Mouse (Mus musculus) midbrain, embryonic 15.5 days (tissue): ENCODE results near the gene Rpl10. TPM values are rescaled to one million over a fixed set of nuclear protein-coding genes. Genes with fewer than 3 reads are reported as not detected.
A peak's percentile ranks its signal among the peaks of the same experiment; 100 is the strongest.

Experiments used
- ATAC-seq: fragments of 200-750 bp; cut with Nextera tagmentation; replicated peaks from 2 replicates; pipeline ENCODE4 v1.8.0; 2017; ENCODE audit warnings: moderate TSS enrichment
- H3K27ac ChIP-seq: fragments of 300-500 bp; sonication (generic); 2 replicates; pipeline ENCODE4 v1.5.1; 2015; ENCODE audit warnings: mild to moderate bottlenecking, inconsistent platforms
- H3K27me3 ChIP-seq: fragments of 300-500 bp; sonication (generic); replicated peaks from 2 replicates; pipeline ENCODE4 v1.6.1; 2015; ENCODE audit warnings: inconsistent platforms
- H3K36me3 ChIP-seq: fragments of 300-500 bp; sonication (generic); replicated peaks from 2 replicates; pipeline ENCODE4 v1.6.1; 2015; ENCODE audit warnings: inconsistent platforms
- H3K4me1 ChIP-seq: fragments of 300-500 bp; sonication (generic); 2 replicates; pipeline ENCODE4 v1.6.1; 2015; ENCODE audit warnings: inconsistent platforms
- H3K4me2 ChIP-seq: fragments of 300-500 bp; sonication (generic); 2 replicates; pipeline ENCODE4 v1.6.1; 2015; ENCODE audit warnings: inconsistent platforms, mild to moderate bottlenecking, moderate library complexity
- H3K4me3 ChIP-seq: fragments of 300-500 bp; sonication (generic); 2 replicates; pipeline ENCODE4 v1.5.1; 2015; ENCODE audit warnings: mild to moderate bottlenecking, inconsistent platforms
- H3K9ac ChIP-seq: fragments of 300-500 bp; sonication (generic); 2 replicates; pipeline ENCODE4 v1.6.1; 2015; ENCODE audit warnings: mild to moderate bottlenecking, inconsistent platforms
- H3K9me3 ChIP-seq: fragments of 300-500 bp; sonication (generic); 2 replicates; pipeline ENCODE4 v1.6.1; 2016; ENCODE audit warnings: inconsistent platforms
- WGBS: fragments of 180-500 bp; shearing (Covaris S2); methylation state at CpG from one replicate; pipeline ENCODE4 v1.1.7; 2015; ENCODE audit warnings: mixed read lengths; 5-methylcytosine and 5-hydroxymethylcytosine counted together
- polyA plus RNA-seq: library from polyadenylated mRNA; unstranded; fragments of >200 nt; fragmentation: Nextera tagmentation; extraction: Ambion mirVana; gene quantifications from 2 replicates; pipeline ENCODE4 v1.2.1, GENCODE M21; 2015

The Rpl10 gene
- polyA plus RNA-seq, 1 experiment from 2014 or later = 414 TPM

DNA sequence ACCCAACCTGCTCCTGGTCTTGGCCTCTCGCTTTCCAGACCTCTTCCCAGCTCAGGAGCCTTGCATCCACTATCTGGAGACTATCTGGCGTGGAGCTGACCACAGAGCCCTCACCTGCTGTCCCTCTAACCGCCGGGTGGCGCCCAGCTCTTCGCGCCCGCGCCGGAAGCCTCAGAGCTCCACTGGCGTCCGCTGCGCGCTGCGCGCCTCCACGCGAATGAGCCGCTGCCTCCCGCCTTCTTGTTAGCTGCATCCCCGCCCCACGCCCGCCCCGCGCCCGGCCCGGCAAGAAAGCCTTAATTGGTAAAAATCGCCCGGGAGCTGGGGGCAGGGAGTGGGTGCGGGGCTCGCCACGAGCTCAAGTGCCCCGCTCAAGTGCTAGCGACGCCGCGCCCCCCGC lies 21.0 kb upstream of the Rpl10 start, which contains the start of gene Flna:
Flna (minus strand) TSS at position 206 of the 400 bp plus-strand sequence.
- Histone ChIP-seq H3K9me3 (no peaks in the 10 kb centered on the region), H3K4me3 (peak within 1 kb of the TSS; percentile 44), H3K27ac (peak within 1 kb of the TSS; percentile 60), H3K36me3 (no peaks in the 10 kb centered on the region), H3K4me2 (peak within 1 kb of the TSS; percentile 72), H3K4me1 (peaks cover 4% of the 10 kb centered on the region; the same call in 1 of the 2 replicates), H3K9ac (peak within 1 kb of the TSS; percentile 46), H3K27me3 (no peaks in the 10 kb centered on the region)
- ATAC-seq = no peak
- 12% methylated on average over 38 of the region's 38 CpGs for WGBS

DNA sequence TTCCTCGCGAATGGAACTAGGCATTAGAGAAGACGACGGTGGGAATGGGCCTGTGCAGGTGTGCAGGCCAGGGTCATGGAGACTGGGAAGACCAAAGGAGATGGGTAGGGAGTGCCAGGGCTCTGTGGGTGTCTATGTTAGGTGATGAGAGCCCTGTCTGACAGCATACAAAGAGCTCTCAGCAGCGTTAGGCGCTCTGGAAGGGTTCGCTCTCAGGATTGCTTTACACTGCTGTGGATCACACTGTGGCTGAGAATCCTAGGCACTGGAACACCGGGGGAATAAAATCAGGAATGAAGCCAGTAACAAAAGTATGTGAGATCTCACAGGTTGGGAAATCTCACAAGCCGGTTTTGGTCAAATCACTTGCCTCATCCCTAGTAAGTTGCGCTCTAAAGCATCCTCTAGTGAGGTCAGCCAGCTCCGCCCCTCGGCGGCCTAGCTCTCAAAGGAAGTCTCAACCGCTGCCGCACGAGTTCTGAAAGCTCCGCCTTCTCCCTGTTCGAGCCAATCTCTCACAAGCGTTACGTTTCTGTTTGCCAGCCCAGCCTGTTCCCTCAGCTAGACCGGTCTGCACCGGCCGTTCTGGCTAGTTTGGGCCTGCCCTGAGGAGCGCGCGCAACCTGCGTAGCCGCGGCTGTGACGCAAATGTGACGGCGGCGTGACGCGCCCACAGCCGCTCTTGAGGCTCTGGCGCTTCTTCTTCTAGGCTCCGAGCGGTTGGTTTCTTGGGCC lies 16.3 kb upstream of the Rpl10 start, which contains the start of gene Emd:
Emd (plus strand) TSS at position 535 of the 735 bp plus-strand sequence.
- 21% methylated on average over 39 of the region's 39 CpGs for WGBS
- Histone ChIP-seq H3K9me3 (no peaks in the 10 kb centered on the region), H3K4me2 (peak within 1 kb of the TSS; percentile 64), H3K27ac (peak within 1 kb of the TSS; percentile 90), H3K4me1 (peaks cover 7% of the 10 kb centered on the region), H3K27me3 (no peaks in the 10 kb centered on the region), H3K4me3 (peak within 1 kb of the TSS; percentile 61), H3K9ac (peak within 1 kb of the TSS; percentile 67), H3K36me3 (no peaks in the 10 kb centered on the region; the same call in 1 of the 2 replicates)
- ATAC-seq = peak; percentile 97

DNA sequence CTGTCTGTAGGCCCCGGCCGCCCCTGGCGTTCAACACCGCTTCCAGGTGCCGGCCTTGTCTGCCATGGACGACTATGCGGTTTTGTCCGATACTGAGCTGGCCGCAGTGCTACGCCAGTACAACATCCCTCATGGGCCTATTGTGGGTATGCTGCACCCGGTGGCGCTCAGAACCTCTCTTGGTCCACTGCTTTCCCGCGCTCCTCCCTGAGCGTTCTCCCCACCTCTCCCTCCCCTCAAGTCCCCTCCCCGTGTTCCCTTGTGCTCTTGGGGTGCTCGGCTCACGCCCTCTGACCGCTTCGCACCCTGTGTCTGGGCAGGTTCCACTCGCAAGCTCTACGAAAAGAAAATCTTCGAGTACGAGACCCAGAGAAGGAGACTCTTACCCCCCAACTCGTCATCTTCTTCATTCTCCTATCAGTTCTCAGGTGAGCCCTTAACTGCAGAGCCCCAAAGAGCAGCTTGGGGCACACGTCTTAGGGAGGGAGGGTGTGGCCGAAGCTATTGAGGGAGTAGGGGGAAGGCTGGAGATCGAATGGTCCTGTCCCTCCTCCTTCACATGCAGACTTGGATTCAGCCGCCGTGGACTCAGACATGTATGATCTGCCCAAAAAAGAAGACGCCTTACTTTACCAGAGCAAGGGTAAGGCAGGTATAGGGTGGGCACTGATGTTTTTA lies 15.6 kb upstream of the Rpl10 start:
- ATAC-seq = peak; percentile 34
- Histone ChIP-seq H3K36me3 (no peaks in the 10 kb centered on the region; the same call in 1 of the 2 replicates), H3K27me3 (no peaks in the 10 kb centered on the region), H3K4me3 (peak overlapping the region; percentile 61), H3K4me1 (peaks cover 7% of the 10 kb centered on the region), H3K9ac (peak overlapping the region; percentile 67), H3K9me3 (no peaks in the 10 kb centered on the region), H3K4me2 (peak overlapping the region; percentile 64), H3K27ac (peak overlapping the region; percentile 90)
- 30% methylated on average over 29 of the region's 31 CpGs for WGBS

DNA sequence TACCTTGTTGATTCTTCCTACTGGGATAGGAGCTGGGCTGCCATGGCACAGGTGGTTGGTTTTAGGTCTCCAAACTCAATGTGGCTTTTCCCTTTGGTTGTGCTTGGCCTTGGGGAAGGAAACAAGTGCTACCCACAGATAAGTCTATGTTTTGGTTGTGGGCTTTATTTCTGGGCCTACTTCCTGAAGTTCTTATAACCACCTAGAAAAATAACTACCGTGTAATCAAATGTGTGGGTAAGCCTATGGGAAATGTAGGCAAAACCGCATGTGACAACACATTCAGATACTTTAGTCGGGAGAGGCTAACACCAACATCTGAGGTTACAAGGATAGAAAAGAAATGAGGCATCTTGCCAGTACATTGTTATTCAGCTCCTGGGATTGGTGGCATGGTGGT lies 12.9 kb upstream of the Rpl10 start:
- no peaks in the 10 kb centered on the region for H3K9me3 ChIP-seq
- no peak overlapping the region for H3K4me3 ChIP-seq
- no peak for ATAC-seq
- peaks cover 7% of the 10 kb centered on the region for H3K4me1 ChIP-seq
- H3K36me3 ChIP-seq = no peaks in the 10 kb centered on the region; the same call in 1 of the 2 replicates
- no peak overlapping the region for H3K4me2 ChIP-seq
- 92% methylated on average over 3 of the region's 3 CpGs for WGBS
- H3K9ac ChIP-seq = no peak overlapping the region
- H3K27me3 ChIP-seq = no peaks in the 10 kb centered on the region
- no peak overlapping the region for H3K27ac ChIP-seq

DNA sequence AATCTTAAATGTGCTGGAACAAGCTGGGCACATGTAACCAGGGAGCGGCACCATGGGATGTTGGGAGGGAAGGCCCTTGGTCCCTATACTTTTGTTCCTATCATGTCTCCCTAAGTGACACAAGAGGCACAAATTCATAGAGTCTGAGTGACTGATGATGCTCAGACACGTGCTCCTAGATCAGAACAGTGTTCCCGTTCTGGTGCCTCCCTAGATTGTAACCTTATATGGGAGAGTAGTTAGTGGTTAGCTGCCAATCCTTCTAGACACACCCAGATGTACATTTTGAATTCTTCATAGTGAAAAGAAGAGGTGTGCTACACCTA lies 913 bp upstream of the Rpl10 start:
- H3K27ac ChIP-seq = peak overlapping the region; percentile 97
- H3K27me3 ChIP-seq = no peaks in the 10 kb centered on the region
- H3K4me2 ChIP-seq = peak overlapping the region; percentile 53
- H3K9ac ChIP-seq = peak overlapping the region; percentile 46
- H3K4me3 ChIP-seq = peak overlapping the region; percentile 47
- no peaks in the 10 kb centered on the region for H3K9me3 ChIP-seq
- H3K4me1 ChIP-seq = peaks cover 11% of the 10 kb centered on the region; the same call in 1 of the 2 replicates
- peak; percentile 49 for ATAC-seq
- no peaks in the 10 kb centered on the region for H3K36me3 ChIP-seq
- 28% methylated on average over 3 of the region's 3 CpGs for WGBS

DNA sequence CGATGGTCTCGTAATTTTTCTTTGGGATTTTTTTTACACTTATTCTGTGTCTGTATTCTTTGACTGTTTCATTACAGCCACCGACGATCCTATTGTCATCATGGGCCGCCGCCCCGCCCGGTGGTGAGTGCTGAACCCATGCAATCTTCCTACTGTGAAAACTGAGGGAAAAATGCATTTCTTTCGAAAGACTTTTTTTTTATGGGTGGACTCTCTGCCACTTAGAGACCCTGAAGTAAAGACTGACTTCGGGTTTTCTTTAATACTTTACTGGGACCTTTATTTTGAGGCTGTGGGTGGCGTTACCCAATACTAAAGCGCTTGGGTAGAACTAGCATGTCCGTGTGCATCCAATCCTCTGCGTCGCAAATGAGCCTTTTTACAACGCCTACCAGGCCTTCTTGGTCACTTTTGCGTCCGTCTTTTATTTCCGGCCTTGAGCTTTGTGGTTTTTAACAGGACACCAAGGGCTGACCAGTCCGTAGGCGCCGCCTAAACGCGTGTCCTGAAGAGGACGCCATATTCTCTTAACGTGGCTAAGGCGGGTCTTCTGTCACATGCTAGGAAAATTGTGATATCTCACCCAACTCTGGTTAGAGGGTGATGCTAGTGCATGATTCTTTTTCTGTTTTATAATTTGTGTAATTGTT lies 415 bp downstream of the Rpl10 start:
- Histone ChIP-seq H3K9me3 (no peaks in the 10 kb centered on the region), H3K4me3 (peak overlapping the region; percentile 47), H3K27ac (peak overlapping the region; percentile 55), H3K27me3 (no peaks in the 10 kb centered on the region), H3K4me2 (peak overlapping the region; percentile 45), H3K4me1 (peaks cover 11% of the 10 kb centered on the region; the same call in 1 of the 2 replicates), H3K36me3 (no peaks in the 10 kb centered on the region), H3K9ac (peak overlapping the region; percentile 65)
- 23% methylated on average over 27 of the region's 27 CpGs for WGBS
- peak; percentile 13; the same call in 1 of the 2 replicates for ATAC-seq

DNA sequence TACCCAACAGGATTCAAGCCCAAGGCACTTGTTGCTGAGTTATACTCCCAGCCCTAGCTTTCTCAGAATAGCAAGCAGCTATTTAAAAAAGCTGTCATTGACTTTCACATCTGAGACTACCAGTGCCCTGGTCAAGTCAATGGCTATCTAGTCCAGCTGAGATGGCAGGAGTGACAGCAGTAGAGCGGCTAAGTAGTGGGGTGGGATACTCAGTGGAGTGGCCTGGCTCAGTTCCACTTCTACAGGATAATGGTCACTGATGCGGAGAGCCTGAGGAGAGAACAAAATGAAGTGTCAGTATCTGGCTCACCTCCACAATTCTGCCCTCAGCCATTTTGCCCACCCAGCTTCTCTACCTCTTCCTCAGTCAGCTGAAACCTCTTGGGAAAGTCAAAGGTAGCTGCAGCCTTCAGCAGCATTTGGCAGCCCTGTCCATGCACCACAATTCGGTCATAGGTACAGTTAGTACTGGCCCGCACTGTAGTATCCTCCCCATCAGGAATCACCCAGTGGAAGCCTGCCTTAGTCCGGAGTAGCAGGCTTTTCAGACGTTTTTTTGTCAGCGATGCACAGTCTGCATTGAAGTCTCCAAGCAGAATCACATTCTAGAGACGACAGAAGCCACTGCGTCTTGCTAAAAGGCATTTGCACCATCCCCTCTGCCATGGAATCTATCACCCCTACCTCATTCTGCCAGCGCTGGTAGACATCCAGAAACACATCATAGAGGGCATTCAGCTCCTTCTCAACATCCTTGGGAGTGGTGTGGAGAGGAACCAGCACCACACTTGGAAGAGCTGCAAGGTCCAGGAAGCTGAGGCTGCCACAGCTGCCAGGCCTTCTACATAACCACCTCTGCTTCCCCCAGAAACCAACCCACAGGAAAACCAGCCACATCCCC lies 3.1 kb downstream of the Rpl10 start:
- H3K9ac ChIP-seq = no peak overlapping the region
- H3K4me2 ChIP-seq = no peak overlapping the region
- H3K36me3 ChIP-seq = no peaks in the 10 kb centered on the region
- no peaks in the 10 kb centered on the region for H3K9me3 ChIP-seq
- peaks cover 11% of the 10 kb centered on the region; the same call in 1 of the 2 replicates for H3K4me1 ChIP-seq
- H3K27ac ChIP-seq = no peak overlapping the region; the same call in 1 of the 2 replicates
- ATAC-seq = no peak
- no peak overlapping the region for H3K4me3 ChIP-seq
- 38% methylated on average over 10 of the region's 10 CpGs for WGBS
- H3K27me3 ChIP-seq = no peaks in the 10 kb centered on the region

DNA sequence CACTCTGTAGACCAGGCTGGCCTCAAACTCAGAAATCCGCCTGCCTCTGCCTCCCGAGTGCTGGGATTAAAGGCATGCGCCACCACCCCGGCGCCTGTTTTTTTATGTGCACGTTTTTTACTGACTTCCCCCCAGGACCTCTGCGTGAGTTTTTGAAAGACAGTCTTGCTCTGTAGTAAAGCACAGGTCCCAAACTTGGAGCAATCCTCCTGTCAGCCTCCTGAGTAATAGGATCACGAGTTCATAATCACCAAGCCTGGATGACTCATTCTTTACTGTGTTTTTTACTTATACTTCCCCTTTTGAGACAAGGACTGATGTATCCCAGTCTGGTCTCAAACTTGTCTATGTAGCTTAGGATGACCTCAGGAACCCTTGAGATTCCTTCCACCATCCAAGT lies 7.3 kb downstream of the Rpl10 start:
- Histone ChIP-seq H3K27ac (no peak overlapping the region), H3K9ac (no peak overlapping the region), H3K4me1 (0 out of 2 replicates have a peak, but pooled peaks cover 6% of the 10 kb centered on the region), H3K4me2 (no peak overlapping the region), H3K36me3 (no peaks in the 10 kb centered on the region), H3K4me3 (no peak overlapping the region), H3K27me3 (no peaks in the 10 kb centered on the region), H3K9me3 (no peaks in the 10 kb centered on the region)
- WGBS = 75% methylated on average over 8 of the region's 8 CpGs
- no peak for ATAC-seq

DNA sequence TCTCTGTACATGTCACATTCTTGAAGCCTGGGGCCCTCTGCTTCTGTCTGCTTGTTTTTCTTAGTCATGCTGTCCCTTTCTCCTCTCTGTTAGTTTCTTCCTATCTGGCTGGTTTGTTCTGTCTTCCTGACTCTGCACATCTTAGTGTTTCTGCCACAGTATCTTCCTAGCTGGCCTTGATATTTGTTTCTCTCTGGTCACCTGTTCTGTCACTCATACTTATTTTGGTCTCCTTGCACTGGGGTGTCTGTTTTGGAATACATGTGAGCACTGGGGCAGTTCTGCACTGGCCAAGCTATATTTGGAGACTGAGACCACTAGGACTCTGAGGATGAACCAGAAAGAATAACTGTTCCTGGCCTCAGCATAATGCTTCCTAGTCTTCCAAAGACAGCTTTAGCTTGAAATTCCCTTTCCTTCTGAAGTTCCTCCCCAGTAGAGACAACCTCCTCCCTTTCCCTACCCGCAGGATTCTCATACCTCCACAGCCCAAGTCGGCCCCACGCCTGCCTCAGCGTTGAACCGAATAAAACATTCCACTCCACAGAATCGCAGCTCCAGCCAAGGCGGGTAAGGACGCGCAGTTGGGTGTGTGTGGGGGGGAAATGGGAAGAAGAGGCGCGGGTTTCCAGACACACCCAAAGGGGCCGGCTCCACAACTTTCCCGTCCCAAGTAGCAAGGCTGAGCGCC lies 10.6 kb downstream of the Rpl10 start:
- Histone ChIP-seq H3K36me3 (no peaks in the 10 kb centered on the region), H3K4me1 (peaks cover 16% of the 10 kb centered on the region), H3K9ac (peak overlapping the region; percentile 50), H3K27me3 (no peaks in the 10 kb centered on the region), H3K4me2 (peak overlapping the region; percentile 72), H3K27ac (peak overlapping the region; percentile 85; the same call in 1 of the 2 replicates), H3K9me3 (no peaks in the 10 kb centered on the region), H3K4me3 (peak overlapping the region; percentile 60)
- 24% methylated on average over 14 of the region's 14 CpGs for WGBS
- no peak for ATAC-seq

DNA sequence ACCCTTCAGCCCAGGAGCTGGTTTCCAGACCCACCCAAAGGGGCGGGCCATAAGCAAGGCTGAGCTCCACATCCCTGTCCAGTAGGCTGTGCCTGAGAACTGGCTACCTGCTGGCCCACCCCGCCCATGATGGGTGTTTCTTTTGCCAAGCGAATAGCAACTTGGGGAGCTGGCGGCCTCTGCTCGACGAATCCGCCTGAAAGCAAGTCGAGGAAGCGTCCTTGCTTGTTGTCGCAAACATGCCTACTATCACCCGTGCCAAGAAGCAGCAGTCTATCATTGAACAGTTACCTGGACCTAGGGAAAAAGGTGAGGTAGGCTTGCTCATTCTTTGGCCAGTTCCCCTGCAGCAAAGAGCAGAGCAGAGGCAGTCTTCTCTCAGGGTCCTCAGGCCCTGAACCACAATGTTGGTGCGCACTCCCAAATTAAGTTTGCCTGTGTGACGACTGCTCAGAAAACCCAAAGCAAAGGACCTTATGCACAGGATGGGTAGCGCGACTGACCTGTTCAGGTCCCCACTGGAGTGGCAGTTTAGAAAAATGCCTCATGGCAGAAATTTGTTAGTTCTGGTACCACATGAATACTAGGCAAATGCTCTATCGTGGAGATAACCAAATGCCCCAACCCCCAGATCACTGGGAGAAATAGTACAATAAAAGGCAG lies 11.3 kb downstream of the Rpl10 start, which contains the start of the genes Taz and Dnase1l1:
Taz (plus strand) TSS at position 181 of the 663 bp plus-strand sequence.
Dnase1l1 (minus strand) TSS at position 606 of the 663 bp plus-strand sequence.
- Histone ChIP-seq H3K4me3 (peak within 1 kb of the TSS; percentile 60), H3K4me2 (peak within 1 kb of the TSS; percentile 72), H3K9ac (peak within 1 kb of the TSS; percentile 73), H3K36me3 (no peaks in the 10 kb centered on the region), H3K9me3 (no peaks in the 10 kb centered on the region), H3K27me3 (no peaks in the 10 kb centered on the region), H3K4me1 (peaks cover 16% of the 10 kb centered on the region), H3K27ac (peak within 1 kb of the TSS; percentile 85)
- 23% methylated on average over 16 of the region's 16 CpGs for WGBS
- ATAC-seq = peak; percentile 73
